Mouse (Mus musculus): ENCODE measurements around the gene Efna3. TPM values are rescaled to one million over a fixed set of nuclear protein-coding genes. Genes with fewer than 3 reads are reported as not detected.

Efna3 gene
- total and polyA plus RNA-seq, 2 experiments from 2014 or later, result 52.3 to 115 TPM

- Histone ChIP-seq H3K36me3 (ENCODE audit: insufficient read depth, low read length) (no peaks in the 10 kb centered on the region), H3K9me3 (ENCODE audit: low read length) (no peaks in the 10 kb centered on the region), H3K4me3 (ENCODE audit: low read depth, low read length) (no peak overlapping the region), H3K4me2 (ENCODE audit: low read depth, low read length, poor library complexity, severe bottlenecking) (no peak overlapping the region), H3K27ac (ENCODE audit: low read depth, low read length) (no peak overlapping the region), H3K27me3 (ENCODE audit: insufficient read depth, low read length) (no peaks in the 10 kb centered on the region), H3K9ac (replicated peaks; ENCODE audit: low read length, poor library complexity, severe bottlenecking) (no peak overlapping the region), H3K4me1 (ENCODE audit: insufficient read depth, low read length) (peaks cover 5% of the 10 kb centered on the region; the same call in 1 of the 2 replicates)
- no peak for ATAC-seq (ENCODE audit: low FRiP score)
- 45% methylated on average over 3 of the region's 3 CpGs for WGBS
- no peak for TF ChIP-seq CTCF (IDR thresholded peaks at IDR 0.05)
- peak; percentile 18 for DNase-seq (ENCODE audit: low spot score)
Measured at GRCm38 (mm10) chr3:89330346-89330745, 7.6 kb upstream of the Efna3 start.

GRCm38 (mm10) chr3:89328623-89329022, 5.9 kb upstream of the Efna3 start:
- Histone ChIP-seq H3K4me1 (ENCODE audit: insufficient read depth, low read length) (peaks cover 5% of the 10 kb centered on the region; the same call in 1 of the 2 replicates), H3K9me3 (ENCODE audit: low read length) (no peaks in the 10 kb centered on the region), H3K9ac (replicated peaks; ENCODE audit: low read length, poor library complexity, severe bottlenecking) (no peak overlapping the region), H3K27ac (ENCODE audit: low read depth, low read length) (no peak overlapping the region), H3K4me2 (ENCODE audit: low read depth, low read length, poor library complexity, severe bottlenecking) (no peak overlapping the region), H3K27me3 (ENCODE audit: insufficient read depth, low read length) (no peaks in the 10 kb centered on the region), H3K36me3 (ENCODE audit: insufficient read depth, low read length) (no peaks in the 10 kb centered on the region), H3K4me3 (ENCODE audit: low read depth, low read length) (no peak overlapping the region)
- no peak for TF ChIP-seq CTCF (IDR thresholded peaks at IDR 0.05)
- WGBS, result 9% methylated on average over 4 of the region's 4 CpGs
- ATAC-seq (ENCODE audit: low FRiP score) (no peak), DNase-seq (ENCODE audit: low spot score) (peak; percentile 38)

GRCm38 (mm10) chr3:89327371-89327870, 4.7 kb upstream of the Efna3 start:
- WGBS, result 37% methylated on average over 9 of the region's 9 CpGs
- no peak for DNase-seq (ENCODE audit: low spot score)
- H3K27me3 ChIP-seq (ENCODE audit: insufficient read depth, low read length), result no peaks in the 10 kb centered on the region
- H3K9ac ChIP-seq (replicated peaks; ENCODE audit: low read length, poor library complexity, severe bottlenecking), result no peak overlapping the region
- no peak for TF ChIP-seq CTCF (IDR thresholded peaks at IDR 0.05)
- no peak for ATAC-seq (ENCODE audit: low FRiP score)
- no peak overlapping the region for H3K27ac ChIP-seq (ENCODE audit: low read depth, low read length)
- no peak overlapping the region for H3K4me2 ChIP-seq (ENCODE audit: low read depth, low read length, poor library complexity, severe bottlenecking)
- no peaks in the 10 kb centered on the region for H3K9me3 ChIP-seq (ENCODE audit: low read length)
- H3K36me3 ChIP-seq (ENCODE audit: insufficient read depth, low read length), result no peaks in the 10 kb centered on the region
- H3K4me3 ChIP-seq (ENCODE audit: low read depth, low read length), result no peak overlapping the region
- H3K4me1 ChIP-seq (ENCODE audit: insufficient read depth, low read length), result peaks cover 3% of the 10 kb centered on the region; the same call in 1 of the 2 replicates

- no peak overlapping the region for H3K4me3 ChIP-seq (ENCODE audit: low read depth, low read length)
- H3K27ac ChIP-seq (ENCODE audit: low read depth, low read length), result no peak overlapping the region
- WGBS, result 93% methylated on average over 8 of the region's 8 CpGs
- no peaks in the 10 kb centered on the region for H3K27me3 ChIP-seq (ENCODE audit: insufficient read depth, low read length)
- no peak for ATAC-seq (ENCODE audit: low FRiP score)
- no peak overlapping the region for H3K4me2 ChIP-seq (ENCODE audit: low read depth, low read length, poor library complexity, severe bottlenecking)
- H3K9ac ChIP-seq (replicated peaks; ENCODE audit: low read length, poor library complexity, severe bottlenecking), result no peak overlapping the region
- DNase-seq (ENCODE audit: low spot score), result no peak
- no peak for TF ChIP-seq CTCF (IDR thresholded peaks at IDR 0.05)
- H3K4me1 ChIP-seq (ENCODE audit: insufficient read depth, low read length), result no peaks in the 10 kb centered on the region
- H3K9me3 ChIP-seq (ENCODE audit: low read length), result no peaks in the 10 kb centered on the region
- H3K36me3 ChIP-seq (ENCODE audit: insufficient read depth, low read length), result no peaks in the 10 kb centered on the region
Measured at GRCm38 (mm10) chr3:89325882-89326281, 3.1 kb upstream of the Efna3 start.

- peak overlapping the region; percentile 80 for H3K4me2 ChIP-seq (ENCODE audit: low read depth, low read length, poor library complexity, severe bottlenecking)
- H3K4me1 ChIP-seq (ENCODE audit: insufficient read depth, low read length), result no peaks in the 10 kb centered on the region
- peak overlapping the region; percentile 82 for H3K9ac ChIP-seq (replicated peaks; ENCODE audit: low read length, poor library complexity, severe bottlenecking)
- H3K36me3 ChIP-seq (ENCODE audit: insufficient read depth, low read length), result no peaks in the 10 kb centered on the region
- no peaks in the 10 kb centered on the region for H3K27me3 ChIP-seq (ENCODE audit: insufficient read depth, low read length)
- no peak for TF ChIP-seq CTCF (IDR thresholded peaks at IDR 0.05)
- peak overlapping the region; percentile 94 for H3K27ac ChIP-seq (ENCODE audit: low read depth, low read length)
- peak overlapping the region; percentile 72 for H3K4me3 ChIP-seq (ENCODE audit: low read depth, low read length)
- 0 out of 2 replicates have a peak, but pooled peaks have one; percentile 0 for ATAC-seq (ENCODE audit: low FRiP score)
- WGBS, result under 1% methylated on average over 14 of the region's 14 CpGs
- no peak for DNase-seq (ENCODE audit: low spot score)
- H3K9me3 ChIP-seq (ENCODE audit: low read length), result no peaks in the 10 kb centered on the region
Measured at GRCm38 (mm10) chr3:89322131-89322500, 649 bp downstream of the Efna3 start.

GRCm38 (mm10) chr3:89321183-89322130, 1.3 kb downstream of the Efna3 start:
- ATAC-seq (ENCODE audit: low FRiP score) (peak; percentile 24), DNase-seq (ENCODE audit: low spot score) (peak; percentile 56)
- Histone ChIP-seq H3K4me2 (ENCODE audit: low read depth, low read length, poor library complexity, severe bottlenecking) (peak overlapping the region; percentile 80), H3K4me1 (ENCODE audit: insufficient read depth, low read length) (no peaks in the 10 kb centered on the region), H3K27me3 (ENCODE audit: insufficient read depth, low read length) (no peaks in the 10 kb centered on the region), H3K9ac (replicated peaks; ENCODE audit: low read length, poor library complexity, severe bottlenecking) (peak overlapping the region; percentile 82), H3K4me3 (ENCODE audit: low read depth, low read length) (peak overlapping the region; percentile 72), H3K27ac (ENCODE audit: low read depth, low read length) (peak overlapping the region; percentile 94), H3K9me3 (ENCODE audit: low read length) (no peaks in the 10 kb centered on the region), H3K36me3 (ENCODE audit: insufficient read depth, low read length) (no peaks in the 10 kb centered on the region)
- TF ChIP-seq CTCF (IDR thresholded peaks at IDR 0.05), result no peak
- 0% methylated on average over 55 of the region's 66 CpGs for WGBS

Data from midbrain, postnatal 0 days (tissue).